Mouse (Mus musculus) adrenal gland (tissue): Measurements from ENCODE around the gene Cnnm4.

ENCODE experiments used
- microRNA-seq, 2 experiments: library from miRNA; unstranded; fragments of <30 nt; microRNA quantifications; one replicate each; pipeline ENCODE4; 2019

The Cnnm4 gene

Small RNA genes within 50 kb of the gene (microRNA-seq; reads per million reads assigned to microRNA genes)
- 0 reads per million in 2 experiments for gene Gm47280
